Mouse (Mus musculus): Measurements from ENCODE around the gene Cd63. TPM values are rescaled to one million over a fixed set of nuclear protein-coding genes. Genes with fewer than 3 reads are reported as not detected.

Cd63 gene
- total RNA-seq, 2 experiments from 2014 or later, result 59.5 to 64.6 TPM

DNA sequence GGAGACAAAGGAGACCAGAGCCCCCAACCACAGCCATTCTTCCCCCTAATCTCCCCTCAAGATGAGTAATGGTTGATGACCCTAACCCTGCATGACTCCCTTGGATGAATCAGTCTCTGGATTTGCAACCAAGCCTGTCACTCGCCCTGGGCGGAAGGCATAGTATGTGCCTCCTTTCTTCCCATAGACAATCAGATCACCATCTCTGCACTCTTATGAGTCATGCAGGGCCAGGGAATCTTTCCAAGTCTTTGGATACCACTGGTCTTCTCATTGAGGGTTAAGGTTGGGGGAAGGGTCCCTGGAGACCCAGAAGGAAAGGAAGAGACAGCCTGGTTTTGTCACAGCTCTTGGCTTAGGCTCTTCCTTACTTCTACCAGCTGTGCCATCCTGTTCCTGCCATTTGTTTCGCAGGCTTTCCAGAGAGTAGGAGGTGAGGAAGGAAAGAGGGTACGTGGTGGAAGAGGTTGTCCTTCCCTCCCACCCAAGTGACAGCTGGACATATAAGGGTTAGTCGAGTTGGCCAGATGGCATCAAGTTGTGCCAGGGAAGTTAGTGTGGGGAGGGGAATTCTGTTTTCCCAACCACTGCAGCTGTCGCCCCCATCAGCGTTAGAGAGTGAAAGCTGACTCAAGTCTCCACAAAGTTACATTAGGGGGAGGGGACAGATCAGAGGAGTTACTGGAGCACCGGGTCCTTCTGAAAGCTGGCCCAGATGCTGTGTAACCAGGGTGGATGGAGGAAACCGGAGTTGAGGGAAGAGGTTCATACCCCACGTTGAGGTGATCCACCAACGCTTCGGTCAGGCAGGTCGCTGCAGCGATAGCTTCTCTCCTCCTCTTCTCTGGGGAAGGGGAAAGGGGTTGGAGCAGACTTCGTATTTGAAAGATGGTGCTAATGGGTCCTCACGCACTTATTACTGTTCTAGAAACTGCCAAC, 21.4 kb downstream of the Cd63 start:
- intact Hi-C loops (cut with DNase I), result no loop called here
- no peak for DNase-seq (ENCODE audit: low spot score in 2 of 2)

DNA sequence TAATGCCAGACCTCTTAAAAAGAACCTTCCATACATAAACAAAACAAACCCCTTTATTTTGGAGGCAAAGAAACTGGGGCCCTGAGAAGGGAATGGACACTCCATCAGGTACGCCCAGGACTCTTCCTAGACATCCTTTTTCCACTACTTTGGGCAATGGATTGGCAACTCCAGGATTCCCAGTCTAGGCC, 21.9 kb downstream of the Cd63 start, which contains the start of gene Rdh5:
Gene Rdh5 (minus strand): TSS at position 67 of the 191 bp plus-strand sequence.
- DNase-seq (ENCODE audit: low spot score in 2 of 2), result no peak
- intact Hi-C loops (cut with DNase I), result no loop called here

DNA sequence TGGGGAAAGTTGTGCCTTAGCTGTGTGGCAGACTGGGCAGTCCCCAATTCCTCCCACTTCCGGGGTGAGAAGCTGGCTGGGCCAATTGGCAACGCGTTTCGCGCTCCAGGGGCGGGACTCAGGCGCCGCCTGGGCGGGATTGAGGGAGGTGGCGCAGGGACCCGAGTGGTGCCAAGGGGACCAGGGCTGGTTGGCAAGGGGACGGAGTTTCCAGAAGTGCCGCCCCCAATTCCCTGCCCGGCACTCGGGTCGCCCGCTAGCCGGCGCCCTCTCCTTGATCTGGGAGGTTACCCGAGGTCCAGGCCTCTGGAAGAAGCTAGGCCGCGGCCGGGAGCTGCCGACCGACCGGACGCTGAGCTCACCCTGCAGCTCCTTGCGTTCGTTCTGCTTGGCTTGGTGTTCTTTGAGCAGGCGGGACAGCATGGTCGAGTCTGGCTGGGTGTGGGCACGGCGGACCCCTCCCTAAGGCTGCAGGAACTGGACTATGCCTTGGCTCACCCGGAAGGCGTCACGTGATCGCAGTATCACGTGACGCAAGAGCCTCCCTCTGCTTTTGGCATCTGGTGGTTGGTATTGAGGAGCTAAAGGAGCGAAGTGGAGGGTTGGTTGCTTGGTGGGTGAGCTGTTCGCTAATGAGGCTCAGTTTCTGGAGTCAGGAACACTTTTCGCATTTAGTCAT, 22.4 kb downstream of the Cd63 start:
- DNase-seq (ENCODE audit: low spot score in 2 of 2), result peak; percentile 93 to 95
- intact Hi-C loops (cut with DNase I), result no loop called here

DNA sequence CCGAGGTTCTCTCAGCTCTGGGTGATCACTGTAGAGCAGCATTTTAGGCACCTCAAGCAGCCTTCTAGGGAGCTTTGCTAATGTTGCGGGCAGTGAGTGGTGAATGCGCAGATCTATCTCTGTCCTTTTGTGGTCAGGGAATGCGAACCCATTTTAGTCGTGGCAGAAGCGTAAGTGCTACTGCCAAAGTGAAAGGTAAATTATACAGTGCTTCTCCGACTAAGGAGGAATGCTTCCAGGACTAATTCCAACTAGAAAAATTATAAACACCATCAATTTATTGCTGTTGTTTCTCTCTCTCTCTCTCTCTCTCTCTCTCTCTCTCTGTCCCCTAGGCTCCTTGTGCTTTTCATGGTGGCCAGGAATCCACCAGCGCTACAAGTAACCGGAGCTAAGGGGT, 23.1 kb downstream of the Cd63 start, which contains the start of gene Bloc1s1:
Gene Bloc1s1 (minus strand): TSS at position 101 of the 400 bp plus-strand sequence.
- DNase-seq (ENCODE audit: low spot score in 2 of 2), result no peak
- intact Hi-C loops (cut with DNase I), result no loop called here

DNA sequence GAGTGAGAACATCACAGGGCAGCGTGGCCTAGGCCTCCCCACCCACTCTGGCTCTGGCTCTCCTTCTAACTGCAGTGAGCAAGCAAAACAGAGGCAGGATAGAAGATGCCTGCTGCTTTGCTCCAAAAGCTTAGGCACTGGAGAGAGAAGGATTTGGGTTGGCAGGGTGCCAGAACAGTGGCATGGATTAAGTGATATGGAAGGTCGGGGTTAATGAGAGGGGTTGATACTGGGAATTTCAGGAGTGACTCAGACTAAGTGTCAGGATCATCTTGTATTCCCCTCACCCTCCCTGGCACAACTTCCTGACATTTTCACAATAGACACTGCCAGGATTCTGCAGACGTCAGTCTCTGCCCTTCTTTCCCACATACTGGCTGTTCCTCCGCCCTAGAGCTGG, 27.6 kb downstream of the Cd63 start:
- no peak for DNase-seq (ENCODE audit: low spot score in 2 of 2)
- intact Hi-C loops (cut with DNase I), result no loop called here

DNA sequence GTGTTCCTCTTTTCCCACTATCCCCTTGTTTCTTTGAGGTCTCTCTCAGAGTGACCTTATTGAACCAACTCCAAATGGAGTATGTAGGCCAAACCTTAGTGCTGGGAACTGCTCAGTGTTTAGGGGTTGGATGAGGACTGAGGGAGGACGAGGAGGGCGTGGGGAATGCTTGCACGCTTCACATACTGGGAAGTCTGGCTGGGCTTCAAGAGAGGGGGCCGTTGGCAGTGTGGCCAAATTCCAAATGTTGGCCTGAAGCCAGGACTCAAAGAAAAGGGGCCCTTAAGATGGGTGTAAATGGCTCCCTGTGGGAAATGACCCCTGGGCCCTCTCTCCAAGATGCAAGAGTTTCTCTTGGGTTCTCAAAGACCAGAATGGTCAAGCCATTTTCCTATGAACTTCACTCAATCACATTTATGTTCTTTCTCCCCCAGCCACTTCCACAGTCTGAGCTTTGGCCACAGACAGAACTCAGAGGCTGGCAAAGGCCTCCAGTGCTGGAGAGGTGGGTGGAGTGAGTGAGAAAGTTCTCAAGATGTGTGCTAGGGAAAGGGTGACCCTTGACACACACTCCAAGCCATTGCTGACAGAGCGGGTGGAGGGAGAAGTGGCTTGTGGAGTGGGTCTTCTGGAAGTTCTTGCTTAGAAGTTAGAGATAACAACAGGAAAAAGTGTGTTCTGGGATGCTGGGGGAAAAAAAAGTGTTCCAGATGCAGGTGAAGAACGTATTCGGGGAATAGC, 29.0 kb downstream of the Cd63 start:
- intact Hi-C loops (cut with DNase I), result no loop called here

DNA sequence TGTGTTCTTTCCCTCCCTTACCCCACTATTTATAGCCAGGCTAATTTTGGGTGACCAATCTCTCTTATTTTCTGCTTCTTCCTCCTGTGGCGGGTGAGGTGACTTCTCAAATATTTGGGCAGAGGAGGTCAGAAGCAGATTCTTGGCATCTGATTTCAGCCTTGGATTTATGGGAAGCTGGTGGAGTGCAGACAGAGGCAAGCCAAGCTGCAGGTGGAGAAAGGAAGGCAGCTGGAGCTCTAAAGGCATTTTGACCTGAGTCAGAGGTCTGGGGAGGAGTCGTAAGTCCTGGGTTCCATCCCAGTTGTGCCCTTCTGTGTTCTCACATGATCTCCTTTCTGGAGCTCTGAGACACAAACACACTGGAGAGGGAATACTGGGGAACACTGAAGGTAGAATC, 30.7 kb downstream of the Cd63 start:
- no peak for DNase-seq (ENCODE audit: low spot score in 2 of 2)
- intact Hi-C loops (cut with DNase I), result no loop called here

More for the DNA sequence above, 29.0 kb downstream of the Cd63 start:
- no peak for DNase-seq (ENCODE audit: low spot score in 2 of 2)

DNA sequence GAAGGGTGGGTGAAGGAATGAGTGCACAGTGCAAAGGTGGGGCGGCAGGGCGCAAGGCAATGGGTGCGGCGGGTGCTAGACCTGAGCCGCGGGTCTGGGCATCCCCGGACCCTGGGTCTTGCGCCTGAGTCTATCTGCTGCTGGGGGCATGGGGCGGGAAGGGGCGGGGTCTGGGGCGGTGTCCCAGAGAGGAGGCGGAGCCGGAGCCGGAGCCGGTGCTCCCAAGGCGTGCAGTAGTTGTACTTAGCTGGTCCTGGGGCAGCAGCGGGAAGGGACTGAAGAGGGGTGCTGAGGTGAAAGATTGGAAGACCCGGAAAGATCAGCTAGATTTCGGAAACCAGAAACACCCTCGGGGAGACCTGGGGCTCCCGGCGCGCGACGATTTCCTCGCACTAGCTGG, 32.8 kb downstream of the Cd63 start, which contains the start of gene Itga7:
Gene Itga7 (plus strand): TSS at position 245 of the 400 bp plus-strand sequence.
- intact Hi-C loops (cut with DNase I), result no loop called here
- no peak for DNase-seq (ENCODE audit: low spot score in 2 of 2)

DNA sequence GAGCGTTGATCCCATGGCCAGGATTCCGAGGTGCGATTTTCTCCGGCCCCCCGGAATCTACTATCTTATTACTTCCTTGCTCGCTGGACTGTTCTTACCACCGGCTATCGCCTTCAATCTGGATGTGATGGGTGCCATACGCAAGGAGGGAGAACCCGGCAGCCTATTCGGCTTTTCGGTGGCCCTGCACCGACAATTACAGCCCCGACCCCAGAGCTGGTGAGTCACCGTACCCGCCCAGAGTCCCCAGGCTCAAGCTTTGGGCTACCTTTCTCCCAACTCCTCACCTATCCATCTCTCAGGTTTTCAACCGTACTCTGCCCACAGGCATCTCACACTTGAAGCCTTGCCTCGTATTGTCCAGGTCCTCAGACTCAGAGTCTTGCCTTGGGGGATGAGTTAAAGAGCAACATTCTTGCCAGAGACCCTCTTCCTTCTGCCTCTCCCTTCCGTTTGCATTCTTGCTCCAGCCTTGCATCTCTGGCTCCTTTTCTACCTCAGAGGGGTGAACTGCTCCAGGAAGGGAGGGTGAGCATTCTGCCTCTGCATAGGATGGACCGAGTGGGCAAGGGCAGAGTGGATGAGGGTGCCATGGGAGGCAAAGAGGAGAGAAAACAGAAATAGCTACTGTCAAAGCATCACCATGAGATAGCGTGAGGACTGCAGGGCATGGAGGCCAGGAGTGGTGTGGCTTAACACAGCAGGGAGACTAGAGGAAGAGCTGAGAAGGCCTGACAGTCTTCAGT, 33.4 kb downstream of the Cd63 start:
- intact Hi-C loops (cut with DNase I), result no loop called here
- DNase-seq (ENCODE audit: low spot score in 2 of 2), result no peak

DNA sequence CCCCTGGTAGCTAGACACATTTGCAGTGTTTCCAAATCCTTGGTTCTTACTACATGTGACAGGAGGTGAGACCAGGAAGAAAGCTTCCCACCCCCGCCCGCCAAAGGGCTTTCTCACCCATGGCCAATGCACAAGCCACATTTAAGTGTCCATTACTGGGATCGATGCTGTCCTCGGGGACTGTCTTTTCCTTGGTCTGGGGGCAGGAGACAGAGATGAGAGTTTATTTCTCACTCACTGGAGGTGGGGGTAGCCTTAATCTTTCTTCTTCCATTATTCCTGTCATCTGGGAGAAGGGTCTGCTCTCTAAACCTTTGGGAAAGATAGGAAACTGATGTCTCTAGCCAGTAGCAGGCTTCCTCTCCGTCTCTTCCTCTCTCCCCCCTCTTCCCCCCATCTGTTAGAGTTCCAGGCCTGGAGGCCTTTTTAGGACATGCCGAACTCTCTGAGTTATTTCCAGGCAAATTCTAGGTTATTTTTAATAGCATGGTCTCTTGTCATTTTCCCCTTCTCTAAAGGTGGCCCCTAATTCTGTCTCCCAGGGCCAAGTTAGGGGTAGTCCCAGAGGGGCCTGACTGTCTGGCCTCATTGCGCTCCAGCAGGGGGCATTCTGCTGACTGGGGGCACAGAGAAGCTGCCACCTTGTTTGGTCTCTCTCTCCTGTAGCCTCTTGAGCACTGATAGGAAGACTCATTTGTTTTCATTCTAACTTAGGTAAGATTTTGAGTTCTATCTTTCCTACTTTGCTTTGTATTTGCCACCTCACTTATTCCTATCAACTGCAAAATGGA, 34.4 kb downstream of the Cd63 start:
- intact Hi-C loops (cut with DNase I), result no loop called here
- no peak for DNase-seq (ENCODE audit: low spot score in 2 of 2)

DNA sequence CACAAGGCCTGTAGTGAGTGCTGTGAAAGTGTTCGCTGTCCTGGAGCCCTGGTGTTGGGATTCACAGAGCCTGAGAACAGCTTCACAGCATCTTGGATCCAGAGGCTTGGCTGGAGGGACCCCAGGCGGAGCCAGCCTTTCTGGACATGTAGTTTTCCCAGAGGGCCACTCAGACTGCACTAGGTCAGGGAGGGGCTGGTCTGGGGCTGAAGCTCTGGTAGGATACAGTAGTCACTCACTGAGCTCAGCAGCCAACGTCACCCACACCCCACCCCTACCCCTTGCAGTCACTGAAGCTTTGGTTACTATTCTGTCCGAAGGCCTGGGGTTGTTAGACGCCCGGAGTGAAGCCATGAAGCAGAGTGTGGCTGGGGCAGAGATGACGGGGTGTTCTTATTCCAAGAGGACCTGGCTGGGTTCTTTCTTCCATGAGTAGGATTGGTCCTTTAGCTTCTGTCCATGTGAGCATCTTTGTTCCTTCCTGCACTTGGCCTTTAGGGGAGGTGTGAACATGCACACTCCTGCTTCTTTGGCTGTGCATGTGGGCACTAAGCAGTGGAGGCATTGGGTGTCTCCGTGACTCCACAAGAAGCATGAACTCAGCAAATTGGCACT, 35.1 kb downstream of the Cd63 start:
- intact Hi-C loops (cut with DNase I), result no loop called here
- DNase-seq (ENCODE audit: low spot score in 2 of 2), result no peak

DNA sequence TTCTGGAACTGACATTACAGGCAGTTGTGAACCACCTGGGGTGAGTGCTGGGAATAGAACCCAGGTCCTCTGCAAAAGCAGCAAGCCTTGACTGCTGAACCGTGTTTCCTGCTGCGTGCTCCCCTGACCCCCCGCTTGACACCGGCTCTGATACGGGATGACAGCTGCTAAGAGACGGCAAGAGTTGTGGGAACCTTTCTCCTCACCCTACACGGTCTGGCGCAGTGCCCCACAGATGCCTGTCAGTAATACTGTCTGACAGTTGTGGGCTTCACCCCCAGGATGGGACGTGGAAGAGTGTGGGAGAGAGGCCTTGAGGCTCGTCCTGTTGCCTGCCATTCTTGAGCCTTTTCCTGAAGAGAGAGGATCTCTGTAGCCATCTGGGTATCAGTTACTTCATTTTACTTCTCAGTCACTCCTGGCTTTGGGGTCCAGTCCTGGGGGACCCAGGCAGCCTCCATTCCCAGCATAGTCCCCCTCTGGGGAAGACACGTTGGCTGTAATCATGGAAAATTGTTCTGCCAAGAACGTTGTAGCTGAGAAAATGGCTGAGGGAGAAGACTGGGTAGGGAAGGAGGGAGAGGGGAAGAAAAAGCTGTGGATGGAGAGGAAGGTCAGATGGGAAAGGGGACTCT, 37.1 kb downstream of the Cd63 start:
- no peak for DNase-seq (ENCODE audit: low spot score in 2 of 2)
- intact Hi-C loops (cut with DNase I), result no loop called here

DNA sequence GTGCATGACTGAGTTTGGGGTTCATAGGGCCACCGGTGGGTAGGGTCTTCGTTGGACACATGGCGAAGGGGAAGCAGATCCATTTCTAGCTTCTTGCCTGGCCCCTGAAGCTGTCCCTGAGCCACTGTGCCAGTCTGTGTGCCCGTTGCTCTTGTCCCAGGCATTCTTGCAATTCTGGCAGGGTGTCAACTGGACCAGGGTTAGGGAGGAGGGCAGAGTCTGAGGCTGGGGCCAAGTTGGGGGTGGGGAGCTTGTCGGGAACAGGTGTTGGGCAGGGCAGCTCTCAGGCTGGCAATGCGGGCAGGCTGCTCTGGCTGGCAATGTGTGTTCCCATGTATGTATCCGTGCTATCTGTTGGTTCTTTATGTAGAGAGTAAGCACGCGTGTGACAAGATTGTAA, 37.7 kb downstream of the Cd63 start:
- DNase-seq (ENCODE audit: low spot score in 2 of 2), result no peak
- intact Hi-C loops (cut with DNase I), result no loop called here

DNA sequence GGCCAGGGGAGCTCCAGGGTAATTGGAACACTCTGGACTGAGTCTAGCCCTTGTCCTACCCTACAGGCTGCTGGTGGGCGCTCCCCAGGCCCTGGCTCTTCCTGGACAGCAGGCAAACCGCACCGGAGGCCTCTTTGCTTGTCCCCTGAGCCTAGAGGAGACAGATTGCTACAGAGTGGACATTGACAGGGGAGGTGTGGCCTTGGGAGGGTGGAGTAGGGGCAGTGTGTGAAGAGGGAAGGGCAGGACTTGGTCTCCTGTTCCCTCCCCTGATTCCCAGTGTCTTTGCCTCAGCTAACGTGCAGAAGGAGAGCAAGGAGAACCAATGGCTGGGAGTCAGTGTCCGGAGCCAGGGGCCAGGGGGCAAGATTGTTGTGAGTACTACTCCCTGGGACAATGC, 38.2 kb downstream of the Cd63 start:
- intact Hi-C loops (cut with DNase I), result no loop called here
- DNase-seq (ENCODE audit: low spot score in 2 of 2), result no peak

DNA sequence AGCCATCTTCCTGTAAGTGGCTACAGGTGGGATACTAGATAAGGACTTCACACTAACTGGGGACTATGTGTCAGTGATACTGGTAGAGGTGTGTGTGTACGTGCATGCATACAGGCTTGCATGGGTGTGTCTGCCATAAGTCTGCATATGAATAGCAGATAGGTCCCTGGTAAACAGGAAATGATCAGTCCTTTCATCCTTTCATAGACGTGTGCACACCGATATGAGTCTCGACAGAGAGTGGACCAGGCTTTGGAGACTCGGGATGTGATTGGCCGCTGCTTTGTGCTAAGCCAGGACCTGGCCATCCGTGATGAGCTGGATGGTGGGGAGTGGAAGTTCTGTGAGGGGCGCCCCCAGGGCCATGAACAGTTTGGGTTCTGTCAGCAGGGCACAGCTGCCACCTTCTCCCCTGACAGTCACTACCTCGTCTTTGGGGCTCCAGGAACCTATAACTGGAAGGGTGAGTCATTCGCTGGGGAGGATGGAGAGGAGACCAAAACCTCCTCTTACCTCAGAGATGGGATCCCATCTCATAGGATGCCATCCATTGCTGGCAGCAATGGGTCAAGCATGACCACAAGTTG, 39.8 kb downstream of the Cd63 start:
- no peak for DNase-seq (ENCODE audit: low spot score in 2 of 2)
- intact Hi-C loops (cut with DNase I), result no loop called here

DNA sequence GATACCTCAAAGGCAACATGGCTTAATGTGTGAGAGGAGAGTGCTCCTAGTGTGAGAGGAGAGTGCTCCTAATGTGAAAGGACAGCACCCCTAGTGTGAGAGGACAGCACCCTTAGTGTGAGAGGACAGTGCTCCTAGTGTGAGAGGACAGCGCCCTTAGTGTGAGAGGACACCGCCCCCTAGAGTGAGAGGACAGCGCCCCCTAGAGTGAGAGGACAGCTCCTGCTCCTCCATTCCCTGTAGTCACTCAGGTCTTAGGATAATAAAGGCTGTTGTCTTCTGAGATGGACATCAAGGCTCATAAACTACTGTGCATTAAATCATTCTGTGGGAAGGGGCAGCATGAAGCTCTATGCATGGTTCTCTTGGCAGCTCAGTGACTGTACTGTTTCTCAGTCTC, 44.9 kb downstream of the Cd63 start:
- DNase-seq (ENCODE audit: low spot score in 2 of 2), result no peak
- intact Hi-C loops (cut with DNase I), result no loop called here

DNA sequence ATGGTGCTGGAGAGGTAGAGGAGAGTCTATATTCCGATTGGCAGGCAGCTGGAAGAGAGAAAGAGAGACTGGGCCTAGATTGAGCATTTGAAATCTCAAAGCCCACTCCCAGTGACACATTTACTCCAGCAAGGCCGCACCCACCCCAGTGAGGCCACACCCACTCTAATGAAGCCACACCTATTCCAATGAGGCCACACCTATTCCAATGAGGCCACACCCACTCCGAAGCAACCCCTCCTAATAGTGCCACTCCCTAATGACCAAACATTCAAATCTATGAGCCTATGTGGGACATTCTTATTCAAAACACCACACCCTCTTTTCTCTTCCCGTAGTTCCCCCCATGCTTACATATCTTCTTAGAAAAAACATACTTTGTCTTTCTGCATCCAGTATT, 46.7 kb downstream of the Cd63 start:
- intact Hi-C loops (cut with DNase I), result no loop called here
- no peak for DNase-seq (ENCODE audit: low spot score in 2 of 2)

Measured in left cerebral cortex, postnatal 36 days (tissue).